Mouse (Mus musculus): ENCODE measurements around the gene Tac1. TPM values are rescaled to one million over a fixed set of nuclear protein-coding genes. Genes with fewer than 3 reads are reported as not detected.

Gene Tac1
- total RNA-seq, 1 experiment, result not detected

GRCm38 (mm10) chr6:7564537-7564936 lies 9.9 kb downstream of the Tac1 start:
- Histone ChIP-seq H3K4me1 (ENCODE audit: control insufficient read depth in 2 of 2, insufficient read depth in 2 of 2, low read length in 2 of 2, poor library complexity in 1 of 2) (no peaks in the 10 kb centered on the region), H3K4me3 (ENCODE audit: insufficient read depth in 1 of 2, low read depth in 1 of 2, low read length in 2 of 2, poor library complexity in 1 of 2, severe bottlenecking in 1 of 2) (no peak overlapping the region), H3K9me3 (ENCODE audit: control insufficient read depth, insufficient read depth, low read depth, low read length) (no peaks in the 10 kb centered on the region), H3K36me3 (ENCODE audit: control insufficient read depth, insufficient read depth, low read length, poor library complexity, severe bottlenecking) (no peaks in the 10 kb centered on the region), H3K9ac (ENCODE audit: insufficient read depth, low read depth, low read length, poor library complexity, severe bottlenecking) (no peak overlapping the region), H3K27ac (ENCODE audit: insufficient read depth, low read depth, low read length, poor library complexity, severe bottlenecking) (no peak overlapping the region)
- TF ChIP-seq CHD2 (IDR thresholded peaks at IDR 0.05; ENCODE audit: low read depth, low read length) (no peak), ZNF384 (IDR thresholded peaks at IDR 0.05; ENCODE audit: low read depth, low read length) (no peak), MAFK (IDR thresholded peaks at IDR 0.05; ENCODE audit: insufficient read depth, low read depth, low read length) (no peak), ZC3H11A (IDR thresholded peaks at IDR 0.05; ENCODE audit: borderline replicate concordance, low read depth, low read length) (no peak), HCFC1 (IDR thresholded peaks at IDR 0.05; ENCODE audit: borderline replicate concordance, insufficient read depth, low read length) (no peak)
- in situ Hi-C loops (cut with MboI; ENCODE audit: low sequenced_read_pairs in 2 of 2, unreplicated experiment in 2 of 2), result no loop called here
- no peak for DNase-seq (ENCODE audit: low read depth, low spot score)

GRCm38 (mm10) chr6:7571144-7571543 lies 16.5 kb downstream of the Tac1 start:
- no peak for DNase-seq (ENCODE audit: low read depth, low spot score)
- in situ Hi-C loops (cut with MboI; ENCODE audit: low sequenced_read_pairs in 2 of 2, unreplicated experiment in 2 of 2), result no loop called here
- no peak for TF ChIP-seq CHD2 (IDR thresholded peaks at IDR 0.05; ENCODE audit: low read depth, low read length)
- TF ChIP-seq ZC3H11A (IDR thresholded peaks at IDR 0.05; ENCODE audit: borderline replicate concordance, low read depth, low read length), result no peak
- no peak for TF ChIP-seq MAFK (IDR thresholded peaks at IDR 0.05; ENCODE audit: insufficient read depth, low read depth, low read length)
- TF ChIP-seq ZNF384 (IDR thresholded peaks at IDR 0.05; ENCODE audit: low read depth, low read length), result no peak
- no peak for TF ChIP-seq HCFC1 (IDR thresholded peaks at IDR 0.05; ENCODE audit: borderline replicate concordance, insufficient read depth, low read length)

GRCm38 (mm10) chr6:7578031-7578430 lies 23.4 kb downstream of the Tac1 start:
- Histone ChIP-seq H3K27ac (ENCODE audit: insufficient read depth, low read depth, low read length, poor library complexity, severe bottlenecking) (no peak overlapping the region), H3K4me1 (ENCODE audit: control insufficient read depth in 2 of 2, insufficient read depth in 2 of 2, low read length in 2 of 2, poor library complexity in 1 of 2) (no peaks in the 10 kb centered on the region), H3K9ac (ENCODE audit: insufficient read depth, low read depth, low read length, poor library complexity, severe bottlenecking) (no peak overlapping the region), H3K36me3 (ENCODE audit: control insufficient read depth, insufficient read depth, low read length, poor library complexity, severe bottlenecking) (no peaks in the 10 kb centered on the region), H3K9me3 (ENCODE audit: control insufficient read depth, insufficient read depth, low read depth, low read length) (no peaks in the 10 kb centered on the region), H3K4me3 (ENCODE audit: insufficient read depth in 1 of 2, low read depth in 1 of 2, low read length in 2 of 2, poor library complexity in 1 of 2, severe bottlenecking in 1 of 2) (no peak overlapping the region)
- no peak for DNase-seq (ENCODE audit: low read depth, low spot score)
- TF ChIP-seq ZC3H11A (IDR thresholded peaks at IDR 0.05; ENCODE audit: borderline replicate concordance, low read depth, low read length) (no peak), MAFK (IDR thresholded peaks at IDR 0.05; ENCODE audit: insufficient read depth, low read depth, low read length) (no peak), CHD2 (IDR thresholded peaks at IDR 0.05; ENCODE audit: low read depth, low read length) (no peak), HCFC1 (IDR thresholded peaks at IDR 0.05; ENCODE audit: borderline replicate concordance, insufficient read depth, low read length) (no peak), ZNF384 (IDR thresholded peaks at IDR 0.05; ENCODE audit: low read depth, low read length) (no peak)
- in situ Hi-C loops (cut with MboI; ENCODE audit: low sequenced_read_pairs in 2 of 2, unreplicated experiment in 2 of 2), result no loop called here

More at GRCm38 (mm10) chr6:7571144-7571543, 16.5 kb downstream of the Tac1 start:
- Histone ChIP-seq H3K9me3 (ENCODE audit: control insufficient read depth, insufficient read depth, low read depth, low read length) (no peaks in the 10 kb centered on the region), H3K27ac (ENCODE audit: insufficient read depth, low read depth, low read length, poor library complexity, severe bottlenecking) (no peak overlapping the region), H3K36me3 (ENCODE audit: control insufficient read depth, insufficient read depth, low read length, poor library complexity, severe bottlenecking) (no peaks in the 10 kb centered on the region), H3K4me3 (ENCODE audit: insufficient read depth in 1 of 2, low read depth in 1 of 2, low read length in 2 of 2, poor library complexity in 1 of 2, severe bottlenecking in 1 of 2) (no peak overlapping the region), H3K4me1 (ENCODE audit: control insufficient read depth in 2 of 2, insufficient read depth in 2 of 2, low read length in 2 of 2, poor library complexity in 1 of 2) (no peaks in the 10 kb centered on the region), H3K9ac (ENCODE audit: insufficient read depth, low read depth, low read length, poor library complexity, severe bottlenecking) (no peak overlapping the region)

GRCm38 (mm10) chr6:7594445-7594844 lies 39.8 kb downstream of the Tac1 start:
- no peaks in the 10 kb centered on the region for H3K9me3 ChIP-seq (ENCODE audit: control insufficient read depth, insufficient read depth, low read depth, low read length)
- no peaks in the 10 kb centered on the region for H3K4me1 ChIP-seq (ENCODE audit: control insufficient read depth in 2 of 2, insufficient read depth in 2 of 2, low read length in 2 of 2, poor library complexity in 1 of 2)
- no peak overlapping the region for H3K9ac ChIP-seq (ENCODE audit: insufficient read depth, low read depth, low read length, poor library complexity, severe bottlenecking)
- TF ChIP-seq CHD2 (IDR thresholded peaks at IDR 0.05; ENCODE audit: low read depth, low read length) (no peak), HCFC1 (IDR thresholded peaks at IDR 0.05; ENCODE audit: borderline replicate concordance, insufficient read depth, low read length) (no peak), ZC3H11A (IDR thresholded peaks at IDR 0.05; ENCODE audit: borderline replicate concordance, low read depth, low read length) (no peak), ZNF384 (IDR thresholded peaks at IDR 0.05; ENCODE audit: low read depth, low read length) (no peak), MAFK (IDR thresholded peaks at IDR 0.05; ENCODE audit: insufficient read depth, low read depth, low read length) (no peak)
- H3K4me3 ChIP-seq (ENCODE audit: insufficient read depth in 1 of 2, low read depth in 1 of 2, low read length in 2 of 2, poor library complexity in 1 of 2, severe bottlenecking in 1 of 2), result no peak overlapping the region
- no peak overlapping the region for H3K27ac ChIP-seq (ENCODE audit: insufficient read depth, low read depth, low read length, poor library complexity, severe bottlenecking)
- in situ Hi-C loops (cut with MboI; ENCODE audit: low sequenced_read_pairs in 2 of 2, unreplicated experiment in 2 of 2), result no loop called here
- no peak for DNase-seq (ENCODE audit: low read depth, low spot score)
- no peaks in the 10 kb centered on the region for H3K36me3 ChIP-seq (ENCODE audit: control insufficient read depth, insufficient read depth, low read length, poor library complexity, severe bottlenecking)

GRCm38 (mm10) chr6:7598416-7598815 lies 43.7 kb downstream of the Tac1 start:
- no peaks in the 10 kb centered on the region for H3K4me1 ChIP-seq (ENCODE audit: control insufficient read depth in 2 of 2, insufficient read depth in 2 of 2, low read length in 2 of 2, poor library complexity in 1 of 2)
- in situ Hi-C loops (cut with MboI; ENCODE audit: low sequenced_read_pairs in 2 of 2, unreplicated experiment in 2 of 2), result no loop called here
- no peak overlapping the region for H3K4me3 ChIP-seq (ENCODE audit: insufficient read depth in 1 of 2, low read depth in 1 of 2, low read length in 2 of 2, poor library complexity in 1 of 2, severe bottlenecking in 1 of 2)
- no peak for DNase-seq (ENCODE audit: low read depth, low spot score)
- TF ChIP-seq MAFK (IDR thresholded peaks at IDR 0.05; ENCODE audit: insufficient read depth, low read depth, low read length) (no peak), ZC3H11A (IDR thresholded peaks at IDR 0.05; ENCODE audit: borderline replicate concordance, low read depth, low read length) (no peak), CHD2 (IDR thresholded peaks at IDR 0.05; ENCODE audit: low read depth, low read length) (no peak), ZNF384 (IDR thresholded peaks at IDR 0.05; ENCODE audit: low read depth, low read length) (no peak)
- no peaks in the 10 kb centered on the region for H3K36me3 ChIP-seq (ENCODE audit: control insufficient read depth, insufficient read depth, low read length, poor library complexity, severe bottlenecking)
- H3K9me3 ChIP-seq (ENCODE audit: control insufficient read depth, insufficient read depth, low read depth, low read length), result no peaks in the 10 kb centered on the region
- H3K9ac ChIP-seq (ENCODE audit: insufficient read depth, low read depth, low read length, poor library complexity, severe bottlenecking), result no peak overlapping the region
- no peak overlapping the region for H3K27ac ChIP-seq (ENCODE audit: insufficient read depth, low read depth, low read length, poor library complexity, severe bottlenecking)
